Mouse (Mus musculus) common myeloid progenitor, adult 5-6 weeks (primary cell): ENCODE measurements around the gene Ebf3. TPM values are rescaled to one million over a fixed set of nuclear protein-coding genes. Genes with fewer than 3 reads are reported as not detected.

Source experiments
- ATAC-seq: replicated peaks from 2 replicates; pipeline ENCODE4 v1.8.0; 2016; ENCODE audit warnings: low read depth, mild to moderate bottlenecking, moderate TSS enrichment, inconsistent platforms; ENCODE audit not compliant: poor library complexity, severe bottlenecking
- total RNA-seq: library from RNA; stranded (forward); fragments of 200-1000, 187-1606 nt; gene quantifications from 2 replicates; pipeline ENCODE4 v1.2.3, GENCODE M21; 2017

The Ebf3 gene
- not detected in 2 replicates for total RNA-seq

- ATAC-seq, result peak; percentile 37
Observed at GRCm38 (mm10) chr7:137313904-137314691, at the start of gene Ebf3. Gene Ebf3 (minus strand): TSS chr7:137314445.

DNA sequence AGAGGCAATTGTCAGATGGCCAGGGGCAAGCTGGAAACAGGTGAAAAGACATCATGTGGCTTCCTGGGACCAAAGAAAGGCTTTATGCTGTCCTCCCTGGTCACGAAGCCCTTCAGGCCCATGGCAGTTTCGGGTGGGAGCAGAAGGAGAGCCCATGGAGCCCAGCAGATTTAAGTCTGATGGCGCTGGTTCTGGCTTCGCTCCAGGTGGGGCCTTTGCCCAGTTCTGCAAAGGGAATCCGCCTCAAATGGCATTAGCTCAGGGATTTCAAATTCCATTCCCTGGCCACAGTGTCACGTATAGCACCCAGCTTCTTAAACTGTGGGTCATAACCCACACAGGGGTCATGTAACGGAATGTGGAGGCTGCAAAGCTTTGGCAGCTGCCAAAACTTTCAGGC is 32.6 kb upstream of the Ebf3 start:
- ATAC-seq, result no peak

GRCm38 (mm10) chr7:137346068-137346467 is 31.8 kb upstream of the Ebf3 start:
- ATAC-seq, result no peak

DNA sequence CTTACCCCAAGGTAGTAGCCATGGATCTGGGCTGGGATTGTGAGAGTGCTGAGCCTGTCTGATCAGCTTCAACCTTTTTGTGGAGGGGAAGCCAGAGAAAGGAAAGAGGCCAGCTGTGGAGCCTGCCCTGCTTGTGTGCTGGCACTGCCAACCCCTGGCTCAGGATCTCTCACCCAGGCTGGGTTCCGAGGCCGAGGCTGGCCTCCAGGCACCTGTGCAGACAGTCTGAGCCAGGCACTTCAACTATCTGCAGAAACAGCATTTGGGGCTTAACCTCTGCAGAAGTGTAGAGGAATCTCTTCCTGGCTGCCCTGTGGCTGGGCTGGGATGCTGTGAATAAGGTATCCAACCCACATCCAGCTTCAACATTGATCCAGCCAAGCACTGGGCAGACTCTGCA is 19.7 kb upstream of the Ebf3 start:
- ATAC-seq, result no peak

DNA sequence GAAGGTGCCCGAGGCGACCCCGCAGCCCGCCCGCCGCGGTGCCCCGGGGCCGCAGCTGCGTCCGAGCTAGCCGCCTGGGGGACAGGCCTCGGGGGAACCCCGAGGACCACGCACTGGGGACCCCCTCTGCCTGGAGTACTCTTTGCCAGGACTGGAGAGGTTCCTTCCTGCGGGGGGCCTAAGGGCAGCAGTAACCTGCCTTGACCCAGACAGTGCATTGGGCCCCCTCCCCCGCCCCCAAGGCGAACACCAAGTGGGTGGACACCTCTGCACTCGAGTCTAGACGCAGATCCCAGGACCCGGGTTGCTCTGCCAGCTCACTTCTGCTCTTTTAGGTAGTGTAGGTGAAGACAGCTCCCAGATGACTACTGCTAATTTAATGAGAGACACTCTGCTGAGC is 8.7 kb upstream of the Ebf3 start:
- ATAC-seq, result no peak

GRCm38 (mm10) chr7:137321961-137322784 is 7.9 kb upstream of the Ebf3 start:
- ATAC-seq, result no peak

DNA sequence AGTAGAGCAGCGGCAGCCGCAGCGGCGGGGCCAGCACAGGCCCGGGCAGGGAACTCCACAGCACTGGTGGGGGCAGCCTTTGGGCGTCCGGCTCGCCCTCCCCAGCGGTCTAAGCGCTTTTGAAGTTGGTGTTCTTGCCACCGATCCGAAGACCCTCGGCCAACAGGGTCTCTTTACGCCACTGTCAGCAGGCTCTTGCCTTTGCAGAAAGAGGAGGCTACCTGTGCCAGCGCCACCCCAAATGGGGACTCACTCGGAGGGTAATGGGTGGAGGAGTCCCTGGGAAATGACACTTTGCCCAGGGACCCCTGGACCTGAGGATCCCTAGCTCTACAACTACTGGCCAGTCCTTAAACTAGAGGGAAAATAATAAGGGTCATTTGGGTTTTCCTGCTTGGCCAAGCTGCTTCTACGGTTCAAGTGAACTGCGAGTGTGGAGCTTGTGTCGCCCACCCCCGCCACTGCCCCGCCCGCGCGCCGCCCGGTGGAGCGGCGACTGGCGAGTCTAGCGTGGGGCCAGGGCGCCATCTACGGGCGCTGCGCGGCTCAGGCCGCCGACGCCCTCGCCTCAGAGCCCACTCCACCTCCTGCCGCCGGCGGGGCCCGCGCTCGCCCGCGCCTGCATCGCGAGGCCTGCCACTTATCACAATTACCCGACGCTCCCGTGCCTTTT is 7.0 kb upstream of the Ebf3 start:
- ATAC-seq, result peak; percentile 55; the same call in 1 of the 2 replicates

DNA sequence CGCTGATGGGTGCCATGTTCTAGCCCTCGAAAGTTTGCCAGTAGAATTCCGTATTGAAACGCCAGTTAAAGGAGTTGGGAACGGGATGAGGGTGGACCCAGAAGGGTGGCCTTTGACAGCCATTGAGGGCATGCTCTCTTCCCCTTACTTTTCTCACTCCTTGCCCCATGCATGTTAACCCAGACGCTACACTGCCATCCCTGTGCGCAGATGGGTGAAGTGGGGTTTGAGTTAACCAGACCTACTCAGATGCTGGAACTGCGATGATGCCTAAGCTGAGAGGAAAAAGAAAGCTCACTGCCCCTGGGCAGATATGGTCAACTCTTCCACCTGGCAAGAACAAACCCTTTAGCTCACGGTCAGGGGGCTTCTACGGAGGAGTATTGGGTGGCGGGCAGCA is 6.1 kb upstream of the Ebf3 start:
- no peak for ATAC-seq

- ATAC-seq, result peak; percentile 57
Observed at GRCm38 (mm10) chr7:137318924-137319885, 5.0 kb upstream of the Ebf3 start.

DNA sequence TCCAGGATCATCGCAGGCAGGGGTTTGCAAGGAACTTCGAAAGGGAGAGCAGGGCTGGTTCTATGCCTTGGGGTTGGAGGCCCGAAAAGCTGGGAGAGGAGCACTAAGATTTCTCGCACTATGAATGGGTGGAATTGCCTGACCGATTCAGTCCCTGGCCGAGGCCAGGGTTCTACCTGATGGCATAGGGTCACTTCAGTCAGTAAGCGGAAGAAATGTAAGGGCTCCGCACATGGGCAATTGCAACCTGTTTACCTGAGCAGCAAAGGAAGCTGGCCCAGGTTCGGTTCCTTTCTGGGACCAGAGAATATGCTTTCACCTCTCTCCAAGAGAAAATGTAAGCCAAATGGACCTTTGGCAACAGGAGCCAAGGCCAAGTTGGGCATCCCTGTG is 4.1 kb upstream of the Ebf3 start:
- no peak for ATAC-seq

- ATAC-seq, result no peak
Observed at GRCm38 (mm10) chr7:137317659-137318382, 3.6 kb upstream of the Ebf3 start.

- no peak for ATAC-seq
Observed at GRCm38 (mm10) chr7:137316926-137317658, 2.8 kb upstream of the Ebf3 start.

DNA sequence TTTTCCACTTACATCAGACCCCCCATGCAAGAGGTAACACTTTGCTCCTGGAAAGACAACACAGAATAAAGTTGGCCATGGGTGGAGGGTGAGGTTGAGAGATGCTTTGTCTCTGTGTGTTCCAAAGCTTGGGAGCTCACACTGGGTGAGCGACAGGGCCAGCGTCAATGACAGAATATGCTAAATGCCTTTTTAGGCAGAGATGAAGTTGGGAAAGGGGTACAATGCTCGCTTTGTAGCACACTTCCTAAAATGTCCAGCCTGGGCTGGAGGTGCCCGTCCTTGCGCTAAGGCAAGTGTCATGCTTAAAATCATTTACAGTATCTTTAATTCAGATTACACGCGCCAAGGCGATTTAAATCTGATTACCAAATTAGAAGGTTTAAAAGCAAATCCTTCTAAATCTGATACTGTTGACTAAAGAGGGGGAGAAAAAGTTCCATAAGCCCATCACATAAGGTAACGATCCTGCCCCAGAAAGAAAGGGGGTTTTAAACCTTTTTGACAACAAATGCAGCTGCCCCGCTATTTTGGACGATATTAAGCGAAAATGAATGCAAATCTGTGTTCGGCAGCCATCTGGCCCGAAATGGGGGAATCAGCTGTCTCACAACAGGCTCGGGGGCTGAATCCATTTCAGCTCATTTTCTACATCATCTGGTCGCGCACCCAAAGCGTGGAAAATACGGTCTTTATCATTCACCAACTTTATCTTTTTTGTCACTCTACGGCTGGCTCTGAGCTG is 2.1 kb upstream of the Ebf3 start:
- no peak for ATAC-seq

DNA sequence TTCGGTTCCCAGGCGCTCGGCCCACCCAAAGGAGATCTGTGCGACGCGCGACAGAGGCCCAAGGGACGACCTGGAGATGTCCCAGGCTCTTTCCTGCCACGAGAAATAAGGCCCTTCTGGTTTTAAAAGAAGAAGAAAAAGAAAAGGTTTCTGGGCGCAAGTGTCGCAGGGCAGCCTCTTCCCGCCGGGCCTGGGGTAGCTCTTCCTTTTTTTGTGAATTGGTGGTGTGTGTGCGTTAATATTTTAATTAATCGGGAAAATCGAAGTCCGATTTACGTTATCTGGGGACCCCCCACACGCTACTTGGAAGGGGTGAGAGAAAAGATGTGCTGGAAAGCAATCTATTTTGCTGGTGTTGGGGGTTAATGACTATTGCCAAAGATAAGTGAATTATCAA is 1.3 kb upstream of the Ebf3 start:
- ATAC-seq, result no peak

- ATAC-seq, result no peak
Observed at GRCm38 (mm10) chr7:137314710-137315543, 682 bp upstream of the Ebf3 start.

GRCm38 (mm10) chr7:137313183-137313903 is 902 bp downstream of the Ebf3 start:
- no peak for ATAC-seq

GRCm38 (mm10) chr7:137312933-137313182 is 1.4 kb downstream of the Ebf3 start:
- no peak for ATAC-seq
